Mouse (Mus musculus) intestine, embryonic 14.5 days (tissue): ENCODE results near the gene Itih3. TPM values are rescaled to one million over a fixed set of nuclear protein-coding genes. Genes with fewer than 3 reads are reported as not detected.
A peak's percentile ranks its signal among the peaks of the same experiment; 100 is the strongest.

ENCODE experiments used
- ATAC-seq: fragments of 200-750 bp; cut with Nextera tagmentation; replicated peaks from 2 replicates; pipeline ENCODE4 v1.8.0; 2017; ENCODE audit warnings: low read depth, moderate number of reproducible peaks, moderate TSS enrichment, moderate library complexity; ENCODE audit not compliant: low FRiP score, low TSS enrichment
- DNase-seq: peaks from one replicate; pipeline ENCODE4 v3.0.0-alpha.2; 2018; ENCODE audit warnings: low spot score
- H3K27ac ChIP-seq: fragments of 300-500 bp; sonication (generic); 2 replicates; pipeline ENCODE4 v1.5.1; 2014; ENCODE audit warnings: low read depth, mild to moderate bottlenecking, control low read depth
- H3K27me3 ChIP-seq: fragments of 300-500 bp; sonication (generic); replicated peaks from 2 replicates; pipeline ENCODE4 v1.6.1; 2014; ENCODE audit warnings: low read length, control low read depth; ENCODE audit not compliant: control insufficient read depth, insufficient read depth
- H3K36me3 ChIP-seq: fragments of 300-500 bp; sonication (generic); 2 replicates; pipeline ENCODE4 v1.6.1; 2014; ENCODE audit warnings: low read length, control low read depth; ENCODE audit not compliant: control insufficient read depth, insufficient read depth
- H3K4me1 ChIP-seq: fragments of 300-500 bp; sonication (generic); replicated peaks from 2 replicates; pipeline ENCODE4 v1.6.1; 2014; ENCODE audit warnings: low read length, control low read depth, mixed read lengths; ENCODE audit not compliant: control insufficient read depth, insufficient read depth
- H3K4me2 ChIP-seq: fragments of 300-500 bp; sonication (generic); 2 replicates; pipeline ENCODE4 v1.6.1; 2014; ENCODE audit warnings: low read length
- H3K4me3 ChIP-seq: fragments of 300-500 bp; sonication (generic); 2 replicates; pipeline ENCODE4 v1.5.1; 2014; ENCODE audit warnings: low read depth, low read length, control low read depth, mixed read lengths
- H3K9ac ChIP-seq: fragments of 300-500 bp; sonication (generic); 2 replicates; pipeline ENCODE4 v1.6.1; 2014; ENCODE audit warnings: mild to moderate bottlenecking, low read length
- H3K9me3 ChIP-seq: fragments of 300-500 bp; sonication (generic); 2 replicates; pipeline ENCODE4 v1.6.1; 2016; ENCODE audit warnings: low read length, control low read depth; ENCODE audit not compliant: control insufficient read depth
- WGBS: fragments of 180-500 bp; shearing (Covaris S2); extraction: QIAGEN DNeasy Blood & Tissue Kit; methylation state at CpG from one replicate; pipeline ENCODE4 v1.1.7; 2014; 5-methylcytosine and 5-hydroxymethylcytosine counted together
- polyA plus RNA-seq: library from polyadenylated mRNA; unstranded; fragments of >200 nt; fragmentation: Nextera tagmentation; extraction: Ambion mirVana; gene quantifications from 2 replicates; pipeline ENCODE4 v1.2.1, GENCODE M21; 2014

Gene Itih3
- 0.52 and 0.87 TPM in 2 replicates for polyA plus RNA-seq

DNA sequence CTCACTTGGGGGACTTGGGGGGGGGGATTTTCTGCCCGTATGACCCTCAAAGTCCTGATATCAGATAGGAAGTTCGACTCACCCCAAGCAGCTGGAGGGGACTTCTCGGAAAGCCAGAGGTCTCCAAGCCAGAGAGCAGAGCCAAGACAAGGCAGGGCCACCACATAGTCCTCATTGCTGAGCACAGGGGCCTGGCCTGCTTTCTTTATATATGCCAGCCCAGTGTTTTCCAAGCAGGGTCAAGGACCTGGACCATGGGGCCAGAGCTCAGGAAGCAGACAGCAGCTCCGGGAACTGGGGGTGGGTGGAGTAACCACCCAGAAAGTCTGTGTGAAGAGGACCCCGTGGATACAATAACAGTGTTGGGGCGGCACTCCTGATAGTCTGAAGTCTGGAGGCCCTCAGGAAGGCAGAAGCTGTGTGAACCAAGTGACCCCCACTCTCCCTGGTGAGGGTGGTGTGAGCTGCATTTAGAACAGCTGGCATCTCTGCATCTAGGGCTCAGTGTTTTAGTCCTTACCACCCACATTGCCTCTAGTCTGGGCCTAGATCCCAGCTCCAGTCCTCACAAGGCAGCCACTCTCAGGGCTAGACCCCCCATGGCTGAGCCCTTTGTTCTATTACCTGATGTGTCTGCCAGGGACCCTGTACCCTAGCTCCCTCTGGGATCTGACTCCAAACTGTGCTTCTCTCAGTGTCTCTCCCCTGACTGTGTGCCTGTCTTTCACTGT lies at the start of gene Itih3:
Gene Itih3 (minus strand): TSS at position 386 of the 731 bp plus-strand sequence.
- 42% methylated on average over 6 of the region's 6 CpGs for WGBS
- H3K4me3 ChIP-seq, result no peak within 1 kb of the TSS
- no peaks in the 10 kb centered on the region for H3K27me3 ChIP-seq
- H3K4me2 ChIP-seq, result no peak within 1 kb of the TSS
- ATAC-seq (no peak), DNase-seq (no peak)
- H3K27ac ChIP-seq, result no peak within 1 kb of the TSS
- no peak within 1 kb of the TSS for H3K9ac ChIP-seq
- no peaks in the 10 kb centered on the region for H3K36me3 ChIP-seq
- H3K9me3 ChIP-seq, result no peaks in the 10 kb centered on the region
- H3K4me1 ChIP-seq, result no peaks in the 10 kb centered on the region

DNA sequence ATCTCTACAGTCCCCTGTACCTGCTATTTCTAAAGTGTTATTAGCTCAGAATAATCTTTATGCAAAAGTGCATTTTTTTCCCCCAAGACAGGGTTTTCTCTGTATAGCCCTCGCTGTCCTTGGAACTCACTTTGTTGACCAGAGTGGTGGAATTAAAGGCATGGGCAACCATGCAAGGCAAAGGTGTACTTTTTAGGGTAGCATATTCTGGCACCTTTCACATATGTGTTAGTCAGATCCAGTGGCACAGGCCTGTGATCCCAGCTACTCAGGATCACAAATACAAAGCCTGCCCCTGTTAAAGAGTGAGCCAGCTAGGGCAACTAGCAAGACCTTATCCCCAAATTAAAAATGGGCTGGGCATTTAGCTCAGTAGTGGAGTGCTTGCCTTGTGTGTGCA lies 36.8 kb upstream of the Itih3 start:
- no peak overlapping the region for H3K4me2 ChIP-seq
- ATAC-seq (no peak), DNase-seq (no peak)
- no peaks in the 10 kb centered on the region for H3K27me3 ChIP-seq
- H3K4me1 ChIP-seq, result no peaks in the 10 kb centered on the region
- H3K9me3 ChIP-seq, result no peaks in the 10 kb centered on the region
- no peak overlapping the region for H3K27ac ChIP-seq
- 91% methylated on average over 1 of the region's 1 CpGs for WGBS
- no peak overlapping the region for H3K4me3 ChIP-seq
- H3K36me3 ChIP-seq, result peaks cover 12% of the 10 kb centered on the region
- no peak overlapping the region for H3K9ac ChIP-seq

DNA sequence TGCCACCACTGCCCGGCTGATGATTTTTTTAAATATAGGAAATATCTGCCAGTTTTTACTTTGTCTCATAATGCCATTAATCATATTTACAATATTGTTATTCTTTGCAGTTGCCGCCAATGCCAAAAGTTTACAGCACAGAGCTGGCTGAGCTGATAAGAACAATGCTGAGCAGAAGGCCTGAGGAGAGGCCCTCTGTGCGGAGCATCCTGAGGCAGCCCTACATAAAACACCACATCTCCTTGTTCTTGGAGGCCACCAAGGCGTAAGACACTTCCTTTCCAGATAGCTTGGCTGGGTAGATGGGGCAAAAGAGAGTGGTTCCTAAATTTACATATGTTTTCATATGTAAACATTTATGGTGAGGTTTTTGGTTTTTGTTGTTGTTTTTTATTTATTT lies 35.5 kb upstream of the Itih3 start:
- Histone ChIP-seq H3K36me3 (peaks cover 17% of the 10 kb centered on the region), H3K9me3 (no peaks in the 10 kb centered on the region), H3K9ac (no peak overlapping the region), H3K4me1 (no peaks in the 10 kb centered on the region), H3K27me3 (no peaks in the 10 kb centered on the region), H3K27ac (no peak overlapping the region), H3K4me3 (no peak overlapping the region), H3K4me2 (no peak overlapping the region)
- 92% methylated on average over 4 of the region's 4 CpGs for WGBS
- ATAC-seq (no peak), DNase-seq (no peak)

DNA sequence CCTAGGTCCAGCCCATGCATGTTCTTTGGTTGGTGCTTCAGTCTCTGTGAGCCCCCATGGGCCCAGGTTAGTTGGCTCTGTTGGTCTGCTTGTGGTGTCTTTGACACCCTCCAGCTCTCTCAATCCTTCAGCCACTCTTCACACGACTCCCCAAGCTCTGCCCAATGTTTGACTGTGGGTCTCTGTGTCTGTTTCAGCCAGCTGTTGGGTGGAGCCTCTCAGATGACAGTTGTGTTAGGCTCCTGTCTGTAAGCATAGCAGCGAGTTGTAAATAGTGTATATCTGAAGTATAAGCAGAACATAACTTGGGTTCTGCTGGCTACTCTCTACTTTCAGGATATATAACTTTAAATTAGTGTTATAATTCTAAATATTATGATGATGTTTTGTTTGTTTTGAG lies 35.0 kb upstream of the Itih3 start:
- WGBS, result 63% methylated on average over 2 of the region's 2 CpGs
- no peak overlapping the region for H3K9ac ChIP-seq
- H3K36me3 ChIP-seq, result peaks cover 17% of the 10 kb centered on the region
- no peak overlapping the region for H3K4me2 ChIP-seq
- DNase-seq (no peak), ATAC-seq (no peak)
- no peak overlapping the region for H3K27ac ChIP-seq
- no peak overlapping the region for H3K4me3 ChIP-seq
- H3K27me3 ChIP-seq, result no peaks in the 10 kb centered on the region
- H3K4me1 ChIP-seq, result no peaks in the 10 kb centered on the region
- H3K9me3 ChIP-seq, result no peaks in the 10 kb centered on the region

DNA sequence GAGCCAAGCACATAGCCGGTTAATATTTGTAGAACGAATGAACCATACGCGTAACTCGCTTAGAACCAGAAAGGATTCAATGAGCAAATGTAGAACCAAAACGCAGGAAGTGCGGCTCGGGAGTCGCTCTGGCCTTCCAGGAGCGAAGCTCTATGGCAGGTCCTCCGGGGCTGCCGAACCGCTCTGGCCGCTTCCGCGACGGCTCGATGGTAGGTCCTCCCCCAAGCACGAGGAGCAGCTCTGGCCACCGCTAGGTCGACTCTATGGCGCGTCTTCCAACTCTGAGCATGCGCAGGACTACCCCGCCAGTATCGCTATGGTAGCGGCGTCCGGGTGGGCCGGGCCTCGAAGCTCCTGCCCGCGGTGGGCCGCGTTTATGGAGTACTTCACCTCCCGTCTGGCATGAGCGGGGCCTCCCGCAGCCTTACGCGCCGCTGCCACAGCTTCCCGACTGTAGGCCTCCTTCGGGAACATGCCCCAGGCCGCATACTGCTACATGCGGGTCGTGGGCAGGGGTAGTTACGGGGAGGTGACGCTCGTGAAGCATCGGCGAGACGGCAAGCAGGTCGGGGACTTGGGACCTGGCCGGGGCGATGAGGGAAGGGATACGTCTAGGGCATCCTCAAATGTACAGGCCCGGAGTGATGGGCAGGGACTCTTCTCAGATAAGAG lies 27.7 kb upstream of the Itih3 start, which contains the start of gene Nek4:
Gene Nek4 (plus strand): TSS at position 224 of the 672 bp plus-strand sequence.
- peak within 1 kb of the TSS; percentile 58 for H3K4me3 ChIP-seq
- WGBS, result under 1% methylated on average over 57 of the region's 57 CpGs
- ATAC-seq (peak; percentile 99), DNase-seq (peak; percentile 95)
- H3K27ac ChIP-seq, result peak within 1 kb of the TSS; percentile 71
- H3K9me3 ChIP-seq, result no peaks in the 10 kb centered on the region
- H3K4me1 ChIP-seq, result peaks cover 5% of the 10 kb centered on the region; the same call in 1 of the 2 replicates
- no peaks in the 10 kb centered on the region for H3K27me3 ChIP-seq
- peaks cover 5% of the 10 kb centered on the region; the same call in 1 of the 2 replicates for H3K36me3 ChIP-seq
- peak within 1 kb of the TSS; percentile 81 for H3K4me2 ChIP-seq
- H3K9ac ChIP-seq, result peak within 1 kb of the TSS; percentile 58

DNA sequence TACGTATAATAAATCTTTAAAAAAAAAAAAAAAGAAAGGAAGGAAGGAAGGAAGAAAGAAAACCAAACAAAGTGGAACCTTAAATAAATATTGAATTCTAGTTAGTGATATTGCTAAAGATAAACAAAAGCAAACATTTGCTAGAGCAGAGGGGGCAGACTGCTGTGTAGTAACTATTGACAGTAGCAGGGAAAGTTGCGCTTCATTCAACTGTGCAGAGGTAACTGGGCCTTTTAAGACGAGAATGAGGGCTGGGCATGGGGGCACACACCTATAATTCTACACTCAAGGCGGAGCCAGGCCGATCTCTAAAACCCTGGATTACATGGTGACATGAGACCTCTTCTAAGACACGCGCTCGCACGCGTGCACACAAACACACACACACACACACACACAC lies 26.4 kb upstream of the Itih3 start:
- H3K36me3 ChIP-seq, result peaks cover 4% of the 10 kb centered on the region; the same call in 1 of the 2 replicates
- no peak for DNase-seq
- H3K4me3 ChIP-seq, result no peak overlapping the region
- H3K4me2 ChIP-seq, result no peak overlapping the region
- H3K9ac ChIP-seq, result no peak overlapping the region
- 94% methylated on average over 10 of the region's 10 CpGs for WGBS
- H3K4me1 ChIP-seq, result peaks cover 5% of the 10 kb centered on the region; the same call in 1 of the 2 replicates
- H3K9me3 ChIP-seq, result no peaks in the 10 kb centered on the region
- ATAC-seq, result no peak
- no peaks in the 10 kb centered on the region for H3K27me3 ChIP-seq
- H3K27ac ChIP-seq, result no peak overlapping the region

DNA sequence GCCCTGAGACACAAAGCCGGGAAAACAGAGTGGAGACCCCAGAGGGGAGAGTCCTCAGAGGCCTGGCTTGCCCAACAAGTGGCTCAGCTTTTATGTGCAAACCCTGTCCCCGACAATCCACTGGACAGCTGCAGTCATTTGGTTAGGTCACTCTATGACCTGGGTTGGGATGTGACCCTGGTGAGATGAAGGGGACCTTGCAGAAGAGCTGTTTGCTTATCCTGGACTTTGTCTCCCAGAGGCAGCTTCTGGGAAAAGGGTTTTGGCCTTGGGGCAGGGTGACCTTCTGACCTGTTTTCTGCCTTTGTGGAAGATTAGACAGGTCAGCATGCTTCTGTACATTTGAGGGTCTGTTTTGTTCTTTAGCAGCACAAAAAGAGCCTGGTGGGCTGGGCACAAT lies 21.2 kb upstream of the Itih3 start:
- ATAC-seq (no peak), DNase-seq (no peak)
- H3K27ac ChIP-seq, result no peak overlapping the region
- no peaks in the 10 kb centered on the region for H3K27me3 ChIP-seq
- no peaks in the 10 kb centered on the region for H3K36me3 ChIP-seq
- no peak overlapping the region for H3K4me3 ChIP-seq
- 69% methylated on average over 2 of the region's 2 CpGs for WGBS
- no peak overlapping the region for H3K4me2 ChIP-seq
- no peaks in the 10 kb centered on the region for H3K4me1 ChIP-seq
- H3K9me3 ChIP-seq, result no peaks in the 10 kb centered on the region
- no peak overlapping the region for H3K9ac ChIP-seq

DNA sequence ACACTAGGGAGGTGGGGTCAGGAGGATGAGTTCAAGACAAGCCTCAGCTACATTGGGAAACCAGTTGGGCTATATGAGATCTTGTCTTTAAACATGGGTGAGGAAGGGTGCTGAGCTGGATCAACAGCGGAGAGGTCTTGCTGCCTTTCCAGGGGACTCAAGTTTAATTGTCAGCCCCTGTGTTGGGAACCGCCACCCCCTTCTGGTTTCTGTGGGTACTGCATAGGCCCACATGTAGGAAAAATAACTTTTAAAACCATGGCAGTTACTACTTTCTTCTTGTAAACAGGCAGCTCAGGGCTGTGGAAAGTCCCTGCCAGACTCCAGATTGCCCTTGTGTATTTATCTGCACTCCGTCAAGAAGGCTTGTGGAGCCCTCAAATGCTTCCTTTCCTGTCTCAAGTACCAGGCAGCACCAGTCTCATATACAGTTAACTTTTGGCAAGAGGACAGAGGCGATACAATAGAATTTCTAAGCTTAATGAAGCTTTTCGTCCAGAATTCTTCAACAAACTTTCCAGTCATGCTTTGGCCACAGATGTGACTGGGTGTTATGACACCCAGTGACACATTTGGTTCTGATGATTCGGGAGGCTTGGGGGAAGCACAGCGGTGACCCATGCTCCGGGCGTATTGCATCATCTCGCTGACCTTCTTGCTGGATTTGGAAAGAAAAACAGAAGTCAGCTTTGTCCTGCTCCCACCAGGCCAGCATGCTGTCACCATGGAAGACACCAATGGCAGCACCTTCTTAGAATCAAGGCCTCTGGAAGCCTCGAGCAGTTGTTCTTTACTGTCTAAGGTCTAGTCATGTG lies 20.5 kb upstream of the Itih3 start:
- 66% methylated on average over 11 of the region's 11 CpGs for WGBS
- Histone ChIP-seq H3K9ac (no peak overlapping the region), H3K9me3 (no peaks in the 10 kb centered on the region), H3K27ac (no peak overlapping the region), H3K27me3 (no peaks in the 10 kb centered on the region), H3K4me1 (no peaks in the 10 kb centered on the region), H3K4me3 (no peak overlapping the region), H3K4me2 (no peak overlapping the region), H3K36me3 (no peaks in the 10 kb centered on the region)
- ATAC-seq (no peak; the same call in 1 of the 2 replicates), DNase-seq (peak; percentile 83)
